Mouse (Mus musculus): ENCODE results near the gene Naaladl2.

Naaladl2 gene

DNA sequence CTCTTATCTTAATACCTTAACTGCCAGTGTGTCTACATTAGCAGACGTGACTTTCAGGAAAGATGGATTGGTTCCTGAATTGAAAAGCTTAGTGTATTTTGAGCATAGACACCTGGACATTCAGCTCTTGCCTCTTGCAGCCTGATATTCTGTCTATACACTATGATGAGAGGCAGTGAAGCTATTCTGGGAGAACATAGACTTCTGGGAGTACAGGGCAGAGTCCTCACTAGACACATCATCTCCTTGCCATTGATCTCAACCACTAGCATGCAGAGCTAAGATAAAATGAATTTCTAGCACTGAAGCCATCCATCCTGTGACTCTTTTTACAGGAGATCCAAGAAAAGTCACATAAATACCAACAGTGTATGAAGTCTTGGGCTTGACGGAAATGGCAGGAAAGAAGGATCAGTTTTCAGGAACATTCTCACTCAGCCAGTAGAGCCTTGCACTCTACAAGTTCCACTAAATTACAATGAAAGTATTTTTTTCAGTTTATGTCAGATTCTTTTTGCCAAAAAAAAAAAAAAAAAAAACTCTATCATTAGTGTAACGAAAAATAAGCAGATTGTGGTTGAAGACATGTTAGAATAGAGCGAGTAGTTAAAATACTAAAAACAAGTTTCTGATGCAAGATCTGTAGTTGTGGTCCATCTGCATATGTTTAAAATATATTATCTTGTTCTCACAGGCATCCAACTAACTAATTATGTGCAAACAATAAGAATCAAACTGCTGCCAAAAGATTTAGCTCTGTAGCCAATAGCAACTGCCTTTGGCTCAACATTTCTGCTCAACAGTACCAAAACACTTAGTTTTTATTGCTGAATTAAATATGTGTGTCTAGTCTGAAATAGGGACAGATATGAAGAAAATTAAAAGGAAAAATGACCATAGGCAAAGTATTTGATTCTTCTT, 1171.1 kb downstream of the Naaladl2 start:
- no peak for DNase-seq (ENCODE audit: low read depth, low spot score)

DNA sequence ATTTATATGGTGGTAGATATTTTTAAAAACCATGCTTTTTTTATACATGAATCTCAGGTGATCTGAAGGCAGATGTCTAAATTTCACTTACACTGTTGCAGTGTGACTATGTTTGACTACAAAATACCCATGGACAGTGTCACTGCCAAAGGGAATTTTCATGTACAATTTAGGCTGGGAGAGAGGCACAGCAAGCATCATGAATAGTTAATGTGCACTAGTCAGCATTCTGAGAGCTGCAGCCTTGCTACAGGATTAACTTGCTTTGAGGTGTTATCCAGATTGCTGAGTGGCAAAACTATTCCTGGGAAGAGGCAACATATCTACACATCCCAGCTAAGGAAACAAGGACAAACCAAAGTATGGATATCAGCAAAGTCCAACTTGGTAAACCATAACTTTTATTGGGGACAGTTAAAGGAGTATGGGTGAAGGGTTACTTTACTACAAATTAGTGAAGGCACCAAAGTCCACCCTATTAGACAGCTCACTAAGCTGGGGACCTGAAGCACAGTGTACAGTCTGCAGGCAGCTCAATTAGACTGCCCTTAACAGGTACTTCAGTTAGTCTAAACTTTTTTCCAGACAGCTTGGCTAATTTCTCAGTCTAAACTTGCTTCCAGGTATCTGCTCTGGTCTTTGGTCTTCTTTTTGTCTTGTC, 1181.0 kb downstream of the Naaladl2 start:
- no peak for DNase-seq (ENCODE audit: low read depth, low spot score)

DNA sequence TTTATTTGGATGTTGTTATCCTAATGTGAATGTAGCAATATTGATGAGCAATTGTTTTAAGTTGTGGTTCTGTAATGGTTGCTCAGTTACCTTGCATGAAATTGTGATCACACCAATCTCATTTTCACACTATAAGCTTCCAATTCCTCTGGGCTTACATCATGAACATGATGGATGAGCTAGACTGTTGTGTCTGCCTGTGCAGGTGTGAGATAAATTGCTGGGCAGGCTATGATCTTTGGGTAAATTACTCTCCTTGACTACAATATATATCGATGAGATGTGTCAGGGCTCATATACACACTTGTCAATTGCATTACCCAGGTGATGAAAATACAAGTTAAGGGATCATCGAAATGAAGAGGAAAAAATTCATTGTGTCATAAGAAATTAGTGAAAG, 1197.9 kb downstream of the Naaladl2 start:
- no peak for DNase-seq (ENCODE audit: low read depth, low spot score)

DNA sequence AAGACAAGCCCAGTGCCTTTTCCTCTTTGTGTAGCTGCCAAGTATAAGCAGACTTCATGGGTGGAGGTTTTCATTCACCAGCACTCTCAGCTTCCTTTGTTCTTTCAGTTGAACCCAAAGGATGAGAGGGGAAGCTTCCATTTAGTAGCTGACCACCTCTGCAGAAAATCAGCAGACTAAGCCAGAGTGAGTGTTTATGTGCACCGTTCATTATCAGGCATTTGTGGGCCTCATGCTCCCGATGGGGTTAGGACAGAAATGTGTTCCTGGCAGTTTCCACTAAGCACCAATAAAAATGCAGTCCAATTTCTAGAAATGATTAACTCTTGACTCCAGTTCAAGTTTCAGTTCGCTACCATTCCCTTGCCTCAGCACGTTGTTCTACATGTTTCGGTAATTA, 1206.8 kb downstream of the Naaladl2 start:
- no peak for DNase-seq (ENCODE audit: low read depth, low spot score)

DNA sequence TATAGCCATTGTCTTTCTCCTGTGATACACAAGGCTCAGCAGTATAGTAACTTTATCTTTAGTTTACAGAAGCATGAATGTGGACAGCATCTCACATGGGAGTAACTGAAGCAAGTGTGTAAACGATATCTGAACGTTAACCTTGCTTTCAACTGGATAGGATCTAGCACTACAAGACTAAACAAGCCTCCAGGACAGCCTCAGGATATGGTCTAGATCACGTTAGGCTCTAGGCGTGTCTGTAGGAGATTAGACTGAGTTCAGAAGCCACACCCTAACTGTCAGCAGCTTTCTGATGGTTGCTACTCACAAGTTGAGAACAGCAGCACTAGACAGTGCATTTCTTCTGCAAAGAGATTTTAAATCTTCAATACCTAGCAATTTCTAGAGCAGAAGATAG, 1216.0 kb downstream of the Naaladl2 start:
- DNase-seq (ENCODE audit: low read depth, low spot score), result no peak

DNA sequence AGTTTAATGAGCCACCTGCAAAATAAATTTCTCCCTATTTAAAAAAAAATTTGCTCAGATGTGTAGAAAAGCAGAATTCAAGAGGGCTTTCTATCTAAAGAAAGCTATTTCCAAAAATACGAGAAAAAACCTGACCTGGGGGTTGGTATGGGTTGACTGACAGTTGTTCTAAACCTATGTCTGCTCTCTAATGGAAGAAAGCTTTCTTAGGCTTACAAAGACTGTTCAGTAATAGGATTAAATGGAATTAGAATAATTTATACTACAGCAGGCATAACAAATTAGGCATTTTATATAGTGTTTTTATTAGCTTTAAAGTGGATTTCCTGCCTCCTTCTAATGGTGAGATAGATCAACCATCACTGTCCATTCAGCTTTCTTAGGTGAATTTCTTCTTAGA, 1236.4 kb downstream of the Naaladl2 start:
- no peak for DNase-seq (ENCODE audit: low read depth, low spot score)

DNA sequence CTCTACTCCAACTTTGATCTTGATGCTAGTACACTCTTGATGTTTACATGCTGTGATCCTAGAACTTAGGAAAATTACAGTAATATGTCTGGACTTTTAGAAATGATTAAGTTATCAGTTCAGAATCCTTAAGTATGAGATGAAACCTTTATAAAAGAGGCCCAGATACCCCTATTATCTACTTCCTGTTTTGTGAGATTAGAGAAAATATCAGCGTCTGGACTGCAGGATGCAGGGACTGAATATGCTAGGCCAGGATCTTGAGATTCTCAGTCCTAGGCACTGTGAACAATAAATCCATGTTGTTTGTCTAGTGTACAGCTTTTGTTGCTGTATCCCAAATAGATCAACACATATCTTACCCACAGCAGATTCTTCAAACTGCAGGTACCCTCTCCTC, 1278.4 kb downstream of the Naaladl2 start:
- DNase-seq (ENCODE audit: low read depth, low spot score), result no peak

DNA sequence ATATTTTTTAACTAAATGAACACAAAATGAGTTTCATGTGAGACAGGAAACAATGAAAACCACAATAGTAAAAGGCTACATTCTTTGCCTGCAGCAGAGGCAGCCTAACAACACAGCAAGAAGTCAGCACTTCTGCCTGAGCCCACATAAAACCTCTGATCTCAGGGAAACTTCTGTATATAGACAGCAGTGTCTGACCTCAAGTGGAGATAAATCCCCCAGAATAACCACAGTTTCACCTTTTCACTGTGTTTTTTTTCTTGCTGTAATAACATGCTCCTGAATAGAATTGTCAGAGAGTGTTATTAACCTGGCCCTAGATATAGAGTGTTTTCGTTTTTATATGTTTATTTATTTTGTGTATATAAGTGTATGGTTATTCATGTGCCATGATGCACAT, 1286.8 kb downstream of the Naaladl2 start:
- no peak for DNase-seq (ENCODE audit: low read depth, low spot score)

DNA sequence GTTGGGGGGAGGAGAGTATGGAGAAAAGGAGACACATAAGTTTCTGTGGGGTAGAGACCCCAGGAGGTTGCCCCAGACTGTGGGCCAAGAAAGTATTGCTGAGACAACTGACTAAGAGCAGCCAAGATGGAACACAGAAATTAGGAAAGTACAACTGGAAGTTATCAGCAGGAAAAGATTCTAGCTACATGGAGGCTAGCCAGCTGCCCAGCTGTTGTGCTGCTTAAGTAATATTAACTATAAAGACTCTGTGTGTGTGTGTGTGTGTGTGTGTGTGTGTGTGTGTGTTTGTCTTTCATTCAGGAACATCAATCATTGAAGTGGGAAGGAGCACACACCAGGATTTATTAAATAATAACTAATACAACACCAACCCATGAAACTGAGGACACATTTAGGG, 1326.5 kb downstream of the Naaladl2 start:
- DNase-seq (ENCODE audit: low read depth, low spot score), result no peak

DNA sequence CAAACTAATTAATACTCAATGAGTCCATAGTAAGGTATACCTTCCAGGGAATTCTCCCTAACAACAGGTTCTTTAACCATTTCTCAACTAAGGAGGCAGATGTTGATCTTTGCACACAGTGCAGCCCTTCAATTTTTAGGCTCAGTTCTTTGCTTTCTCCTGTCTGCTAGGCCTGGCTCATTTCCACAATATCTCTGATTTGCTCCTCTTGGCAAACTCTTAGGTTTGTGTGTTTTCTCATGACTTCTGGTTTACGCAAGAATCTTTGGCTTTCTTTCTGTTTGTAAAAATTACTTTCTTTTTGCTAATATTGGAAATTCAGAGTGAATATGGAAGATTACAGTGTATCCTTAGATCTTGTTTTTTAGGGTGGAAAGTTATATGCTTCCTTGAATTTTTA, 1385.3 kb downstream of the Naaladl2 start:
- no peak for DNase-seq (ENCODE audit: low read depth, low spot score)
